Mouse (Mus musculus): ENCODE results near the gene Arhgdia. TPM values are rescaled to one million over a fixed set of nuclear protein-coding genes. Genes with fewer than 3 reads are reported as not detected.

Gene Arhgdia
- total and polyA plus RNA-seq, 2 experiments: 14.9 to 188 TPM

GRCm38 (mm10) chr11:120528903-120529302 lies 52.5 kb downstream of the Arhgdia start:
- Histone ChIP-seq H3K27me3 (ENCODE audit: control insufficient read depth, insufficient read depth, low read length) (no peaks in the 10 kb centered on the region), H3K4me3 (ENCODE audit: insufficient read depth, low read depth, low read length) (peak overlapping the region; percentile 94), H3K27ac (replicated peaks; ENCODE audit: insufficient read depth, low read depth, low read length) (peak overlapping the region; percentile 99), H3K79me2 (ENCODE audit: control insufficient read depth, insufficient read depth, low read length) (peaks cover 18% of the 10 kb centered on the region; the same call in 1 of the 2 replicates), H3K36me3 (ENCODE audit: control insufficient read depth, insufficient read depth, low read length) (no peaks in the 10 kb centered on the region), H3K4me1 (ENCODE audit: control insufficient read depth, insufficient read depth, low read length) (peaks cover 33% of the 10 kb centered on the region), H3K9ac (ENCODE audit: low read depth, low read length) (peak overlapping the region; percentile 98)
- 9% methylated on average over 4 of the region's 4 CpGs for WGBS
- TF ChIP-seq POLR2A (IDR thresholded peaks at IDR 0.05; ENCODE audit: extremely low read depth, insufficient read depth, low read length): peak; percentile 27; the same call in 1 of the 2 replicates
- no peak for TF ChIP-seq CTCF (IDR thresholded peaks at IDR 0.05; ENCODE audit: low read depth, low read length)
- DNase-seq (ENCODE audit: extremely low read depth, low read depth, low spot score): peak; percentile 89

Other genes with a start within 250 kb of the Arhgdia start
Only the 30 nearest of the 35 such genes appear.
- gene Nploc4, start 143.9 kb downstream of the Arhgdia start, total RNA-seq (2014; rRNA removed): 24.6 and 37.9 TPM in 2 replicates
- gene Nploc4, start 143.9 kb downstream of the Arhgdia start, polyA plus RNA-seq (2012; rRNA removed): 51.5 and 58.9 TPM in 2 replicates
- not detected in 2 replicates for gene Tspan10, start 139.0 kb downstream of the Arhgdia start, total RNA-seq (2014; rRNA removed)
- 0.05 TPM in 2 replicates for gene Tspan10, start 139.0 kb downstream of the Arhgdia start, polyA plus RNA-seq (2012; rRNA removed)
- gene Pde6g, start 128.1 kb downstream of the Arhgdia start, total RNA-seq (2014; rRNA removed): 0.46 and 0.81 TPM in 2 replicates
- 0.98 and 1.8 TPM in 2 replicates for gene Pde6g, start 128.1 kb downstream of the Arhgdia start, polyA plus RNA-seq (2012; rRNA removed)
- gene Oxld1, start 123.6 kb downstream of the Arhgdia start, total RNA-seq (2014; rRNA removed): 20.7 and 28.9 TPM in 2 replicates
- gene Oxld1, start 123.6 kb downstream of the Arhgdia start, polyA plus RNA-seq (2012; rRNA removed): 29.2 and 32.6 TPM in 2 replicates
- 4.6 and 5.7 TPM in 2 replicates for gene Ccdc137, start 123.5 kb downstream of the Arhgdia start, total RNA-seq (2014; rRNA removed)
- 5.8 and 8.7 TPM in 2 replicates for gene Ccdc137, start 123.5 kb downstream of the Arhgdia start, polyA plus RNA-seq (2012; rRNA removed)
- 9.5 and 9.6 TPM in 2 replicates for gene Arl16, start 114.0 kb downstream of the Arhgdia start, total RNA-seq (2014; rRNA removed)
- 12.2 and 14.8 TPM in 2 replicates for gene Arl16, start 114.0 kb downstream of the Arhgdia start, polyA plus RNA-seq (2012; rRNA removed)
- 43.6 and 46.6 TPM in 2 replicates for gene Mrpl12, start 97.0 kb downstream of the Arhgdia start, total RNA-seq (2014; rRNA removed)
- gene Mrpl12, start 97.0 kb downstream of the Arhgdia start, polyA plus RNA-seq (2012; rRNA removed): 221 and 232 TPM in 2 replicates
- gene Slc25a10, start 89.8 kb downstream of the Arhgdia start, total RNA-seq (2014; rRNA removed): 121 and 135 TPM in 2 replicates
- gene Slc25a10, start 89.8 kb downstream of the Arhgdia start, polyA plus RNA-seq (2012; rRNA removed): 445 and 478 TPM in 2 replicates
- 135 and 143 TPM in 2 replicates for gene Gcgr, start 50.9 kb downstream of the Arhgdia start, total RNA-seq (2014; rRNA removed)
- gene Gcgr, start 50.9 kb downstream of the Arhgdia start, polyA plus RNA-seq (2012; rRNA removed): 542 and 561 TPM in 2 replicates
- 11.7 and 13.6 TPM in 2 replicates for gene Mcrip1, start 31.9 kb downstream of the Arhgdia start, total RNA-seq (2014; rRNA removed)
- gene Mcrip1, start 31.9 kb downstream of the Arhgdia start, polyA plus RNA-seq (2012; rRNA removed): 36.8 and 44.4 TPM in 2 replicates
- gene Ppp1r27, start 30.5 kb downstream of the Arhgdia start, total RNA-seq (2014; rRNA removed): 0.28 TPM in 1 of 2 replicates, not detected in the other
- gene Ppp1r27, start 30.5 kb downstream of the Arhgdia start, polyA plus RNA-seq (2012; rRNA removed): not detected in 2 replicates
- gene P4hb, start 8.4 kb downstream of the Arhgdia start, total RNA-seq (2014; rRNA removed): 933 and 951 TPM in 2 replicates
- gene P4hb, start 8.4 kb downstream of the Arhgdia start, polyA plus RNA-seq (2012; rRNA removed): 683 and 737 TPM in 2 replicates
- gene Alyref, start 16.7 kb upstream of the Arhgdia start, total RNA-seq (2014; rRNA removed): 33.8 and 34.5 TPM in 2 replicates
- gene Alyref, start 16.7 kb upstream of the Arhgdia start, polyA plus RNA-seq (2012; rRNA removed): 12.6 and 12.9 TPM in 2 replicates
- 8.9 and 12.8 TPM in 2 replicates for gene Anapc11, start 16.8 kb upstream of the Arhgdia start, total RNA-seq (2014; rRNA removed)
- gene Anapc11, start 16.8 kb upstream of the Arhgdia start, polyA plus RNA-seq (2012; rRNA removed): 57.0 and 59.4 TPM in 2 replicates
- not detected in 2 replicates for gene Npb, start 26.9 kb upstream of the Arhgdia start, total RNA-seq (2014; rRNA removed)
- 2.0 and 2.7 TPM in 2 replicates for gene Npb, start 26.9 kb upstream of the Arhgdia start, polyA plus RNA-seq (2012; rRNA removed)
- gene Pcyt2, start 36.3 kb upstream of the Arhgdia start, total RNA-seq (2014; rRNA removed): 494 and 540 TPM in 2 replicates
- gene Pcyt2, start 36.3 kb upstream of the Arhgdia start, polyA plus RNA-seq (2012; rRNA removed): 1,294 and 1,652 TPM in 2 replicates
- gene Sirt7, start 43.6 kb upstream of the Arhgdia start, total RNA-seq (2014; rRNA removed): 31.1 and 36.3 TPM in 2 replicates
- gene Sirt7, start 43.6 kb upstream of the Arhgdia start, polyA plus RNA-seq (2012; rRNA removed): 69.7 and 72.1 TPM in 2 replicates
- 41.9 and 44.2 TPM in 2 replicates for gene Mafg, start 52.0 kb upstream of the Arhgdia start, total RNA-seq (2014; rRNA removed)
- 60.5 and 64.2 TPM in 2 replicates for gene Mafg, start 52.0 kb upstream of the Arhgdia start, polyA plus RNA-seq (2012; rRNA removed)
- gene Pycr1, start 62.1 kb upstream of the Arhgdia start, total RNA-seq (2014; rRNA removed): 0.47 and 2.6 TPM in 2 replicates
- 0.25 and 0.61 TPM in 2 replicates for gene Pycr1, start 62.1 kb upstream of the Arhgdia start, polyA plus RNA-seq (2012; rRNA removed)
- gene Myadml2, start 66.5 kb upstream of the Arhgdia start, total RNA-seq (2014; rRNA removed): not detected in 2 replicates
- not detected in 2 replicates for gene Myadml2, start 66.5 kb upstream of the Arhgdia start, polyA plus RNA-seq (2012; rRNA removed)
- 29.8 and 34.9 TPM in 2 replicates for gene Notum, start 79.6 kb upstream of the Arhgdia start, total RNA-seq (2014; rRNA removed)
- gene Notum, start 79.6 kb upstream of the Arhgdia start, polyA plus RNA-seq (2012; rRNA removed): 56.0 and 61.6 TPM in 2 replicates
- 49.3 and 56.6 TPM in 2 replicates for gene Aspscr1, start 91.3 kb upstream of the Arhgdia start, total RNA-seq (2014; rRNA removed)
- gene Aspscr1, start 91.3 kb upstream of the Arhgdia start, polyA plus RNA-seq (2012; rRNA removed): 131 and 142 TPM in 2 replicates
- 20.3 and 20.5 TPM in 2 replicates for gene Cenpx, start 132.1 kb upstream of the Arhgdia start, total RNA-seq (2014; rRNA removed)
- 63.4 and 74.6 TPM in 2 replicates for gene Cenpx, start 132.1 kb upstream of the Arhgdia start, polyA plus RNA-seq (2012; rRNA removed)
- gene Lrrc45, start 132.3 kb upstream of the Arhgdia start, total RNA-seq (2014; rRNA removed): 4.4 and 5.1 TPM in 2 replicates
- gene Lrrc45, start 132.3 kb upstream of the Arhgdia start, polyA plus RNA-seq (2012; rRNA removed): 7.4 and 9.8 TPM in 2 replicates
- 0.20 and 0.55 TPM in 2 replicates for gene Rac3, start 139.8 kb upstream of the Arhgdia start, total RNA-seq (2014; rRNA removed)
- gene Rac3, start 139.8 kb upstream of the Arhgdia start, polyA plus RNA-seq (2012; rRNA removed): 0.72 and 1.1 TPM in 2 replicates
- 215 and 230 TPM in 2 replicates for gene Dcxr, start 145.7 kb upstream of the Arhgdia start, total RNA-seq (2014; rRNA removed)
- 512 and 554 TPM in 2 replicates for gene Dcxr, start 145.7 kb upstream of the Arhgdia start, polyA plus RNA-seq (2012; rRNA removed)
- not detected in 2 replicates for gene Cbr2, start 150.5 kb upstream of the Arhgdia start, total RNA-seq (2014; rRNA removed)
- 0.28 and 0.86 TPM in 2 replicates for gene Cbr2, start 150.5 kb upstream of the Arhgdia start, polyA plus RNA-seq (2012; rRNA removed)
- 0.54 and 0.55 TPM in 2 replicates for gene Hmga1b, start 181.2 kb upstream of the Arhgdia start, total RNA-seq (2014; rRNA removed)
- gene Hmga1b, start 181.2 kb upstream of the Arhgdia start, polyA plus RNA-seq (2012; rRNA removed): 0.07 and 0.12 TPM in 2 replicates
- gene Rfng, start 202.6 kb upstream of the Arhgdia start, total RNA-seq (2014; rRNA removed): 3.1 and 5.7 TPM in 2 replicates
- gene Rfng, start 202.6 kb upstream of the Arhgdia start, polyA plus RNA-seq (2012; rRNA removed): 25.1 and 28.3 TPM in 2 replicates
- gene Gps1, start 202.6 kb upstream of the Arhgdia start, total RNA-seq (2014; rRNA removed): 81.9 and 89.7 TPM in 2 replicates
- gene Gps1, start 202.6 kb upstream of the Arhgdia start, polyA plus RNA-seq (2012; rRNA removed): 97.9 and 99.5 TPM in 2 replicates